Mouse (Mus musculus): ENCODE data around the gene Pip4p1. TPM values are rescaled to one million over a fixed set of nuclear protein-coding genes. Genes with fewer than 3 reads are reported as not detected.
"Not testable (repeated sequence)": the region's sequence is repeated elsewhere in the genome, so short reads cannot be mapped to it uniquely, and the experiment has no call there.

Gene Pip4p1
- 10 to 100 TPM; 54.8 to 63.0 TPM for total RNA-seq (2021)
- long read RNA-seq, experiment 1, transcript Pip4p1-205 (7 exons, 2,755 nt): major isoform, 22 of 49 reads
- long read RNA-seq, experiment 1, transcript Pip4p1-201 (7 exons, 1,594 nt): minor isoform, 18 of 49 reads
- long read RNA-seq, experiment 1, partial matches to known transcripts: 4 of 49 reads
- long read RNA-seq, experiment 1, other reads (novel, unspliced or antisense): 5 of 49 reads
- long read RNA-seq, experiment 2, transcript Pip4p1-201 (7 exons, 1,594 nt): minor isoform, 16 of 84 reads
- long read RNA-seq, experiment 2, transcript Pip4p1-205 (7 exons, 2,755 nt): major isoform, 48 of 84 reads
- long read RNA-seq, experiment 2, partial matches to known transcripts: 10 of 84 reads
- long read RNA-seq, experiment 2, other reads (novel, unspliced or antisense): 10 of 84 reads

DNA sequence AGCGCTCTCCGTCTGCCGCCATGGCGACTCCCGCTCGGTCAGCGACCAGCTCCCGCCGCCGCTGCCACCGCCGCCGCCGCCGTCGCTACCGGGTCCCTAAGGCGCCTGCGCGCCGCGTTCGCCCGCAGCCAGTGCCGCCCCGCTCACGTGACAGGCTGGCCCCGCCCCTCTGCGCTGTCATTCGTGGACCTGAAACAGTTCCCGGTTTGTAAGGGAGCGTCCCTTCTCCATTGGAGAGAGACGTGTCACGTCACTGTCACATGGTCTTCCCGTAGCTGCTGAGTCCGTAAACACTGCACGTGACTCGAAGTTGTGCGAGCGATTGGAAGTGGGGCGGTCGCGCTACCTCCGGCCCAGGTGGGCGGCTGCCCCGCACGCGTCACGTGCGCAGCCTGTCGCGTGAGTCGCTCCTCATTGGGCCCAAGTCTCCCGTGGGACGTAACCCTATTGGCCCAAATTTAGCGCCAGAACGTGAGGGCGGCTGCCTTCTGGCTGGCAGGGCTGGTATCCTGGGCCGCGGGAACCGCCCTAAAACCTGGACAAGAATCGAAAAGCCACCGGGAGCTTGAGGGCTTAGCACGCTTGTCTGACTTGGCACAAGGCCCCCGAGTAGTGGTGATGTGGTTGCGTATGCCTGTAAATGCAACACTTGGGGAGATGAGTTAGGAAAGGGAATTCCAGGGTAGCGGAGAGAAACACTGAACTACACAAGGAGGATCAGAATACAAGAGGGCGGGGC is at the start of gene Pip4p1, which contains the start of gene Pnp:
Gene Pip4p1, minus strand, starts transcription at position 103 of the 739 bp plus-strand sequence.
Gene Pnp, plus strand, starts transcription at position 329 of the 739 bp plus-strand sequence.
- peak; percentile 98 for DNase-seq (ENCODE audit: low spot score in 2 of 2)

- DNase-seq (ENCODE audit: low spot score in 2 of 2): no peak
Observed at GRCm38 (mm10) chr14:50979631-50980030, 49.0 kb upstream of the Pip4p1 start.

GRCm38 (mm10) chr14:50978451-50978850 is 47.8 kb upstream of the Pip4p1 start:
- DNase-seq (ENCODE audit: low spot score in 2 of 2): not testable (repeated sequence)

GRCm38 (mm10) chr14:50976674-50977073 is 46.0 kb upstream of the Pip4p1 start:
- no peak for DNase-seq (ENCODE audit: low spot score in 2 of 2)

GRCm38 (mm10) chr14:50975001-50975400 is 44.3 kb upstream of the Pip4p1 start:
- no peak for DNase-seq (ENCODE audit: low spot score in 2 of 2)

- DNase-seq (ENCODE audit: low spot score in 2 of 2): no peak
Observed at GRCm38 (mm10) chr14:50973700-50974099, 43.0 kb upstream of the Pip4p1 start.

- DNase-seq (ENCODE audit: low spot score in 2 of 2): not testable (repeated sequence)
Observed at GRCm38 (mm10) chr14:50973054-50973453, 42.4 kb upstream of the Pip4p1 start.

DNA sequence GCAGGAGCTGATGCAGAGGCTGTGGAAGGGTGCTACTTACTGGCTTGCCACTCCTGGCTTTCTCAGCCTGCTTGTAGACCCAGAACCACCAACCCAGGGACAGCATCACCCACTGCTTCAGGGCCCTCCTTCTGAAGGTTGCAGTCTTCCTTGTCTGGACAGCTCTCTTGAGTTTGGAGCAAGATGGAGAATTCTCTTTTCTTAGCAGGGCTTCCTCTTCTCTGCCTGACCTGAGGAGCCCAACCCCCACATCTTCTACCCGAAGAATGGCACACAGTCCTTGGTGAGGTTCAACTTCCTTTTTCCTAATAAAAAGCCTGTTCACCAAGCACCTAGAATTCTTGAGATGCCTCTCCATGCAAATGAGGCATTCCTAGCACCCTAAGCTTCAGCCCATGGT is 40.2 kb upstream of the Pip4p1 start:
- DNase-seq (ENCODE audit: low spot score in 2 of 2): no peak

- DNase-seq (ENCODE audit: low spot score in 2 of 2): no peak
Observed at GRCm38 (mm10) chr14:50969558-50970544, 39.2 kb upstream of the Pip4p1 start.

- no peak for DNase-seq (ENCODE audit: low spot score in 2 of 2)
Observed at GRCm38 (mm10) chr14:50969041-50969440, 38.4 kb upstream of the Pip4p1 start.

GRCm38 (mm10) chr14:50968216-50968980 is 37.7 kb upstream of the Pip4p1 start:
- DNase-seq (ENCODE audit: low spot score in 2 of 2): no peak

GRCm38 (mm10) chr14:50958289-50958995 is 27.8 kb upstream of the Pip4p1 start:
- not testable (repeated sequence) for DNase-seq (ENCODE audit: low spot score in 2 of 2)

- not testable (repeated sequence) for DNase-seq (ENCODE audit: low spot score in 2 of 2)
Observed at GRCm38 (mm10) chr14:50957146-50957545, 26.5 kb upstream of the Pip4p1 start.

- not testable (repeated sequence) for DNase-seq (ENCODE audit: low spot score in 2 of 2)
Observed at GRCm38 (mm10) chr14:50956724-50957123, 26.1 kb upstream of the Pip4p1 start.

GRCm38 (mm10) chr14:50955942-50956508 is 25.4 kb upstream of the Pip4p1 start, which contains the start of gene Pnp2:
Gene Pnp2, plus strand, starts transcription at chr14:50955992.
- peak; percentile 32 to 48 for DNase-seq (ENCODE audit: low spot score in 2 of 2)

DNA sequence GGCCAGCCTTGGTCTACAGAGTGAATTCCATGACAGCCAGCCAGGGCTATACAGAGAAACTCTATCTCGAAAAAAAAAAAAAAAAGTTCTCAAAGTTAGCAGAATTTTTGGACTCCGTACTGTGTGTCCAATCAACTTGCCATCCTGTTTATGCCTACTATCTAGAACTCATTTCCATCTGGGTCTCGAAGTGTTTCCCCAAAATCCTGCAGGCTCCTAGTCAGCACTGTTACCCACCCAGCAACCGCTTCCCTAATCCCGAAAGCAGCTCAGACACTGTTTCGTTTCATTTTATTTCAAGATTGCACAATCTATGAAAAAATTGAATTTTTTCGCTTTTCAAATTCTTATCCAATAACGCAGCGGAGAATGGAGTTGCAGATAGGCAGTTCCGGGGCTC is 24.8 kb upstream of the Pip4p1 start:
- no peak for DNase-seq (ENCODE audit: low spot score in 2 of 2)

DNA sequence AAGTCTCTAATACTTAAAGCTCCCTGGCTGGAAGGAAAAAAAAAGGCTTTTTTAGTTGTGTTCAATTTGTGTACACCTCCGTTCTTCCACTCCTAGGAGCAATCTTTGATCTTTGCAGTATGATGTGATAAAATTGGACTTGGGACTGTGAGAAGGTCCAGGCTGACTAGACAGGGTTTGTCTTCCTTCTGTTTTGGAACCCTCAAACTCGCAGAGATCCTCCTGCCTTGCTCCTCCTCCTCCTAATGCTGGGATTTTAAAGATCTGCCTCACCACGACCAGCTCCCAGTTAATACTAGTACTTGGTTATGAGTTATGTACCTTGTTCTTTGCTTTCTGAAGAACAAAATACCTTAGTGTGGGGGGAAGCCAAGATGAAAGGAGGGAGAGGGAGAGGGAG is 14.9 kb upstream of the Pip4p1 start:
- not testable (repeated sequence) for DNase-seq (ENCODE audit: low spot score in 2 of 2)

- not testable (repeated sequence) for DNase-seq (ENCODE audit: low spot score in 2 of 2)
Observed at GRCm38 (mm10) chr14:50945081-50945480, 14.4 kb upstream of the Pip4p1 start.

DNA sequence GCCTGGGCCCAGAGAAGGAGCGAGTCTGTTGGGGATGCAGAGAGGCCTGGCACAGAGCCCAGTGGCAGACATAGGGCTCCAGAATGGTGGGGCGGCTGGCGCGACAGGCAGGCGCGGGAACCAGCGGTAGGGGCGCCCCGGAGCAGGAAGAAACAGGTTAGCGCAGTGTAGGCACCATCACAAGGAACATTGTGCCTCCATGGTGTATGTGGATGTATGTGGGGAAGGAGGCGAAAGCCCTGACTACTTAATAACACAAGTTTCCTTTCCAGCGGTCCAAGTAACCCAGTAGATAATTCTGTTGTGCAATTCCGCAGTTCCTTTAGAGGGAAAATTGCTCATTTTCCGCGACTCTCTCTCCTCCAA is 14.0 kb upstream of the Pip4p1 start:
- not testable (repeated sequence) for DNase-seq (ENCODE audit: low spot score in 2 of 2)

Measured in adrenal gland, adult 18-20 months (tissue).